Mouse (Mus musculus): Measurements from ENCODE around the gene Itgb2.

Itgb2 gene

DNA sequence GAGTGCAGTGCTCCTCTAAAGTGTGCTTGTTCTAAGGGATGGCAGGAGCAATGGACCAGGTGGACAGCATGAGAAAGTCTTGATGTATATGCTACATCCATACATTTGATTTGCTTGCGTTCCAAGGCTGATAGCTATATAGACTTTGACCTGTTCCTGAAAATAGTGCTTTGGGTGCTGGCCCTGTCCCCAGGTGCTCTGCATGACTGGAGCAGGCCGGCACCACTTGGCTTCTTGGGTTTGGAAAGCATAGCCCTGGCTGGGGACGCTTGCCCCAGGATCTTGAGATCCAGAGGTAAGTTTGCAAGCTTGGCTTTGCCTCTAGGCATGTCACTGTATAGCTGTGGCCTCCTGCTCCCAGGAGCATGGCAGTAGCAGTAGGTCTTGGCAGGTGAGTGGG is 56.6 kb downstream of the Itgb2 start:
- DNase-seq (ENCODE audit: low spot score in 2 of 2): no peak

DNA sequence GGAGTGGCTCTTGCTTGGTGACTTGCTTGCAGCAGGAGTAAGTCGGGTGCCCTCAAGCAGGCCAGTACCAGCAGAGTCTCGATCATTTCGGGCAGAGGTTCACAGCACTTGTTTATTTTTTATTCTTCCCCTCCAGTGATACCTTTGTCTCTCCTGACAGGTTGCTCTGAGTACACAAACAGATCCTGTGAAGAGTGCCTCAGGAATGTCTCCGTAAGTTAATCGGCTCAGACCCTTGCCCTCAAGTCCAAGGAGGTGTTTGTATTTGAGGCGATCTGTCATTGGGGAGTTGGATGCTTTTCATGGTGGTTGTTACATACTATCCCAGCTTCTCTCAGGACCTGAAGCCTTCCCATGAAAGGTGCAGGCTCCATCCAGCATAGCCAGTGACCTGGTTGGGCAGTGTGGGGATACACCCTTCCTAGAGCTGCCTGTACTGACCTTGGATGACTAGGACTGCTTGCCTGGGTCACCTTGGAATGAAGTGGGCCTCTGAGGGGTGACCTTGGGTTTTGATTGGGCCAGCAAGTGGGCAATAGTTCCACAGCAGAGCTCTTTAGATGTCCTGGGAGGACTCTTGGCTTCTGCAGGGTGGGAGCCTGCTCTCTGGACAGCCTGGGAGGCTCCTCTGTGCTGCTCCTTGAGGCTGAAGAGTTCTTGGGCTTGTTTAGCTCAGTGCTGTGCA is 57.2 kb downstream of the Itgb2 start:
- DNase-seq (ENCODE audit: low spot score in 2 of 2): no peak

DNA sequence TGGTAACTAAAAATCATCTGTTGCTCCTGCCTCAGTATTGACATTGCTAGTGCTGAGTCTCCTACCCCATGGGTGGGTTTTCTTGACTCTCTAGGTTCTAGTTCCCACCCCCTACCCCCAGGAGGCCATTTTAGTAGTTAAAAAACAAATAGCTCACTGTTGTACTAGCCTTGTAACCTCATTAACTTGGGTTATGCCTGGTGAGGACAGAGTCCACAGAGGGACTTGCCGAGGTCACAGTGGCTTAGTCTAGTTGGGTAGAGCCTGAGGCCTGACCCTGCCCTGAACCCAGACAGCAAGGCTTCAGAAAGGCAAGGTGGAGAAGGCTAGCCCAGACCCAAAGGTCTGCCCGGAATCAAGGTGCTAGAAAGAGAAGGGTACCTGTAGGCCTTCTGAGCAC is 58.0 kb downstream of the Itgb2 start:
- no peak for DNase-seq (ENCODE audit: low spot score in 2 of 2)

DNA sequence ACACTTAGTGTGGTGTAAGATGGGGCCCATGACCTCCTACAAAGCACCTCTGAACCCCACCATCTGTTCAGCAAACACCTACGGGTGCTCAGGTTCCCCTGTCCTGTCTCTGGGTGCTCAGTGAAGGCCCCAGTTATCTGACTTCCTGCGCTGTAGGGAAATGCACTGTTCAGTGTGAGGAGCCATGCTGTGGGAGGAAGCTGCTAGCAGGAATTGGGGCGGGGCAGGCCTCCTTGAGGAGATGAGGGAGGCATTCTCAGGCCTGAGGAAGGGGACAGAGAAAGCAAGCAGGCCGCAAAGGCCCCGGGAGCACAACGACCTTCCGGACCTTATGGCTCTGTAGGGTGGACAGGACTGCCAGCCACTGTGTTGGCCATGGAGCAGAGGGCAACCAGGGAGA is 59.1 kb downstream of the Itgb2 start:
- DNase-seq (ENCODE audit: low spot score in 2 of 2): no peak

DNA sequence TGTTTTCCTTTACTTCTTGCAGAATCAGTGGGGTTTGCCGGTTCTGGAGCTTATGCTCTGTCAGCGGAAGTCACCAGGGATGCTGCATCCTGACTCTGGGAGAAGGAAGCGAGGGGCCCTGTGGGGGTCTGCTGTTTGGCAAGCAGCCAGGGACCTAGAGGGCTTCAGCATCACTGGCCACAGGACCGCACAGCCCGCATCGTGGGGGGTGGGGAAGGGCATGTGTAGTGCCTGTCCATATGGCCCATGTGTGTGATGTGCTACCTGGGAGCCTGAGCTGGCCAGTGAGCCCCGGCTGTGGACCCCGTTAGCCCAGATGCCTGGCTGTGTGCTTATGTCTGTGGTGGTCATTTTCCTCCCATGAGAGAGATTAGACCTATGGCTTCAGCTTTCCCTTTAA is 59.7 kb downstream of the Itgb2 start:
- no peak for DNase-seq (ENCODE audit: low spot score in 2 of 2)

DNA sequence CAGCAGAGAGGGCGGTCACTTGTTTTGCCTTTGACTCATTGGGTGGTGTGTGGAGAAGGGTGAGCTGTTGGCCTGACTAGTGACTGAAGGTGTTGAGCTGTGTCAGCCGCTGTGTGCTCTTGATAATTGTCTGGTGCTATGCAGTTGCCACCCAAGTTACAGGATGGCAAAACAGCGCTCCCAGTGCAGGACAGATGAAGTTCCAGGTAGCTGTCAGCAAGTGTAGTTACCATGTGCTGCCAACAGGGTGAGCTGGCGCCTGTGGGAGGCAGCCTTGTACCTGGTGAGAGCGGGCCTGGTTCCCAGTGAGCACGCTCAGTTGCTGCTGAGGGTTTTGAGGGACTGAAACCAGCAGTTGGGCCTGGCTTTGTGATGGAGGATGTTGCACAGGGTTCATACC is 60.8 kb downstream of the Itgb2 start:
- no peak for DNase-seq (ENCODE audit: low spot score in 2 of 2)

DNA sequence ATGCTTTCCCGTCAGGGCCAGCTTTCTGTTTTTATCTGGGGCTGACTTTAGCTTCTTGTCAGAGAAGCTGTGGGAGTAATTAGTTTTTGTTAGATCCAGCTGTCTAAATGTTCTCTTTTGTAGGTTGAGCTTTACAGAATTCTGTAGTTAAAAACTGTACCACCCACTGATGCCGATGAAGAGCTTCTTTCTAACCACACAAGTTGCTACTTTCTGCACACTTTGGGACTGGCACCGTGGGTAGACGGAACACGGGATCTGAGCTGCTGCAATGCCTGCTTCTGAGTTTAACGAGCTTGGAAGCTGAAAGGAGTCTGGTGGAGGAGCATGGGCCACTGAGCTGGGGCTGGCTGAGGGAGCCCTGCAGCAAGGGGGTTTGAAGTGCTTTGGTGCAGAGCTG is 61.5 kb downstream of the Itgb2 start:
- no peak for DNase-seq (ENCODE audit: low spot score in 2 of 2)

DNA sequence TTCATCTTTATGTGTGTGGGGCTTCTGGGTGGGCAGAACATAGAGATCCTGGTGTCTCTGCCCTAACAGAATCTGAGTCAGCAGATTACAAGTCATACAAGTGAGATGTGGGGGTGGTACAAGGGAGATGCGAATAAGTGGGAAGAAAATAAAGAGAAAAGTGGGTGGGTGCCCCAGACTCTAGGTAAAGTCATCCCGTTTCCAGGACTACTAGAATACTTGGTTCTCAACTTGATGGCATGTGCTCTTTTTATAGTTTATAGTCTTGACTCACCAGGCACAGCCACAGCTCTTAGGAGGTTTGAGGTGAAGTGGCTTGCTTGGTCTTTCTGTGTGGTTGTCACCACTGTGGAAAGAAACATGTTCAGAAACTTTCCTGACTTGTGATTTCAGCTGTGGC is 66.0 kb downstream of the Itgb2 start:
- DNase-seq (ENCODE audit: low spot score in 2 of 2): no peak

DNA sequence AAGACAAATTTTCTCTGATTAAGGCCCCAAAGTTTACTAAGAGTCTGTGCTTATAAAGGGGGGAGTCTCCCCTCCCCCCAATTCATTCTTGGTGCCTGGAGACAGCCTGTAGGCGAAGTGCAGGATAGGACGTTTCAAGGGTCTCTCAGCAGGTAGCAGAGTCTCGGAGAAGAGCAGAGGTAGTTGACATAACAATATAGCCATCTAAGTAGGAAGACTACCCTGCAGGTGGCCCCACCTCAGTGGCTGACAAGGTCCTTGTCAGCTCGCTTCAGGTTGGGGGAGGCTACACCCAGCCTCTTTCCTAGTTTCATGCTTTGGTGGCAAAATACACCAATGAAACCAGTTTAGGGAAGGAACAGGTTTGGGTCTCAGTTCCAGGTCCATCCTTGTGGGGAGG is 73.0 kb downstream of the Itgb2 start:
- DNase-seq (ENCODE audit: low spot score in 2 of 2): no peak

DNA sequence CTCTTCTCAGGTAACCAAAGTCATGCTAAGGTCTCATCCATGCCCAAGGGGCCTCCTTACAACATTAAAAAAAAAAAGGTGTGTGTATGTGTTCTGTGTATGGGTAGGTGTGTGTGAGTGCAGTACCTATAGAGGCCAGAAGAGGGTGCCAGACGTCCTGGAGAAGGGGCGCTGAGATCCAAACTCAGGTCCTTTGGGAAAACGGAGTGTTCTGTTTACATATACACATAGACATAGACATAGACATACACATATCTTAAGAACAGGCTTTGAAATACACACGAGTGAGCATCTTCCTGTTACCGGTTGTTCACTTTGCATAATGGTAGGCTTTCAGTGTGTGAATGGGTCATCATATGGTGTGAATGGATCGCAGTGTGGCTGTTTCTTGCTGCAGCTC is 74.1 kb downstream of the Itgb2 start:
- DNase-seq (ENCODE audit: low spot score in 2 of 2): no peak

DNA sequence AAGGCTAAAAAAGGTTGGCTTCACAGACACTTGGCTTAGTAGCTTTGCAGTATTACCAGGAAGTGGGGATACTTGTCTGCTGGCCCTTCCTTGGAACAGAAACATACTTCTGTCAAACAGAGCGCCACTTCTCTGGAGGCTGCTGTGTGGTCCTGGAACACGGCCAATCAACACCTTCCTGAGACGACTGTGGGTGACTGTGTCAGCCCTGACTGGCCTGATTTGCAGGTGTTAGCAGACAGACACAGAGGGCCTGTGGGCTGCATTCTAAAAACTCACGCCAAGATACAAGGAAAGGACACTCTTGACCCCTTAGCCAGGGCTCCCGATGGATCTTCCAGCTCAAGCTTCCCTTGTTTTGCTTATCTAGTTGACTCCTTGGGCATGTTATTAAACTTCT is 74.9 kb downstream of the Itgb2 start:
- no peak for DNase-seq (ENCODE audit: low spot score in 2 of 2)

DNA sequence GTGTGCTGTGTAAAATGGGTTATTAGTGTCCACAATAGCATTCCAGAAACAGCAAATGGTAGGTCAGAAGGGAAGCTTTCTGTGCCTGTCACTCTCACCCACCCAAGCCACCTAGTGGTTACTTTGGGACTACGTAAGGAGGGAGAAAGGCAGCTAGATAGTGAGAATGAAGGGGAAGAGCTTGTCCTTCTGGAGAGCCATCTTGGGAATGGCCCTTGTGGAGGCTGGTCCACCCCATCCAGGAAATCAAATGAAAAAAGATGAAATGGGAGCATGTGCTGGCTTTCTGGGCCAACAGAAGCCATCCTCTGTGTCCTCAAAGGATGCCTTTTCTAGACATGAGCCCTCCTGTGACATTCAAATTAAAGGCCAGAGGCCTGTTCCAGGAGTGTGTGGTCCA is 75.3 kb downstream of the Itgb2 start:
- DNase-seq (ENCODE audit: low spot score in 2 of 2): no peak

DNA sequence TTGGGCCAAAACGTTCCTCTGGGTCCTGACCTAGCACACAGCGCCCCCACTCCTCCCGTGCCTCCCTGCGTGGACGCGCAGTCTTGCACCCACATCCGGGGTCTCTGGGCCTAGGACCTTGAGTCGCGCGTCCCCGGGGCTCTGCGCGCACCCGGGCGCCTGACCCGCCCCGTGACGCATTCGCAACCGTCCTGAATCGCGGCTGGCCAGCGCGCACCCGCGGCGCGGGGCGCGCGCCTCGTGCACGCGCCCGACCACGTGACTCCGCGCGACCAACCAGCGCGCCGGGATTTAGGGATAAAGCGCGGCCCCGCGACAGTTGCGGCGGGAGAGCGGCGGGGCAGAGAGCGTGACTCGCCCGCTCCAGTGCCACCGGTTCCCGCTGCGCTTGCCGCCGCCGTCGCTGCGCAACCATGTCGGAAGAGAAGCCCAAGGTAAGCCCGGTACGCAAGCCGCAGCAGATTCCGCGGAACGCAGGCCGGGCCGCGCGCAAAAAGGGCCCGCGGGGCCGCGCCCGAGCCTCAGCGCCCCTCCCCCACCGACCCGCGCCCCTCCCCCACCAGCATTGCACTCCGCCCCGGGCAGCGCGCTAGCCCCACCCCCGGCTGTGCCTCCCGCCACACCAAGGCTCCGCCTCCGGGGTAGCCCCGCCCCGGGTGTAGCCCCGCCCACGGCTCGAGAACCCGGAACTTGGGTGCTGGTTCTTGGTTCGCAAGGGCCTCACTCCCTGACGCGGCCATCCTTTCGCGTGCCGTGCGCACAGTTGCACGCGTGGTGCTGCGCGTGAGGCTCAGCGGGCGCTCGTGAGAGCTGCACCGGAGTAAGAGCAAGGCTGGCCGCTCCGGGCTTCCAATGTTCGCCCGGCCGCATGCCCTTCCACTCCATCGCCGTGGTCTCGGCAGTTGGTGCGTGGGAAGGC is 76.1 kb downstream of the Itgb2 start, which contains the start of the genes Sumo3 and Gm49325:
TSS of gene Sumo3 (plus strand) at position 190 of the 919 bp plus-strand sequence.
TSS of gene Gm49325 (plus strand) at position 290 of the 919 bp plus-strand sequence.
- peak; percentile 98 to 100 for DNase-seq (ENCODE audit: low spot score in 2 of 2)

DNA sequence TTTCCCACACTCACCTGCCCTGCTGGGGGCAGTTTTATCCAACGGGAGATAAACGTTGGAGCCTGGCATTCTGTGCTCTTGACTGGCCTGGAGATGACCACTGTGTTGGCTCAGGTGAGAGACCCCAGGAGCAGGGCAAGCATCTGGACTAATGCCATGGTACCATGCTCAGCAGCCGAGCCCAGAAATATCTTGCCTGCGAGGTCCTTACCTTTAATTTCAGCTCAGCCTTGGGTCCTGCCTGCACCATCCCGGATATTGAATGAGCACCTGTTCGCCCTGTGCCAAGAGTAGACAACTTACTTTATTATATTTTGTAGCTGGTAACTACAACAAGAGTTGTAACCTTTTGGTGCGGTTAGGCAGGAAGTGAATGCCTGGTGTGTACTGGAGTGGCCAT is 76.8 kb downstream of the Itgb2 start:
- DNase-seq (ENCODE audit: low spot score in 2 of 2): peak in 1 of 2 experiments; percentile 18

DNA sequence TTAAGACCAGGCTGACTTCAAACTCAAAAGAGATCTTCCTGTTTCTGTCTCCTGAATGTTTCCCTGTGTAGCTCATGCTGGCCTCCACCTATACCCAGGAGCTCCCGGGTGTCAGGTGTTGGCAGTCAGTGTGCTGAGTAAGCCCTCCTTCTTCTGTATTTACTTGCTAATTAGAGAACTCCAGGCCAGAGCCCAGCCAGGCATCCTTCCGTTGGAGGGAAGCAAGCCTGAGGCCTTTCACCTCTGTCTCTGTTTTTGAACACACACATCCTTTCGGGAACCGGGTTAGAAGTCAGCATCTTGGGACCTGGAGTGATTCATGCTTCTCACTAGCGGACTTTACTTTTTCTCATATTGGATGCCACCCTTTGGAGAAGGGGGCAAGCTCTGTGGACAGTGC is 77.4 kb downstream of the Itgb2 start:
- DNase-seq (ENCODE audit: low spot score in 2 of 2): no peak

DNA sequence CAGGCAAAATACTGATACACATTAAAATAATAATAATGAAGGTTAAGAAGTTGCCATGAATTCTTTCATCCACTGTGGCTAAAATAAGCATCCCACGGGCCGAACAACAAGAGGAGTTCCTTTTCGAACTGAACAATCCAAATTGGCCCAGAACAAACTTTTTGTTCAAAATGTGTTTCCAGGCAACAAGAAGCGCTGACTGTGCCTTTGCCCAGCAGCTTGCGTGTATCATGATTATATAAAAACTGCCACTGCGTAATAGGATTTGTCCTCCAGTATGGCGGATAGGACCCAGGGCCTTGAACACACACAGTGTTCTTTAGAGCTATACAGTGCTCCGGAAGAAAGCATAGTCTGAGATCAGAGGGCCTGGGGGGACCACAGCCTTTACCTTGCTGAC is 78.5 kb downstream of the Itgb2 start:
- DNase-seq (ENCODE audit: low spot score in 2 of 2): no peak

DNA sequence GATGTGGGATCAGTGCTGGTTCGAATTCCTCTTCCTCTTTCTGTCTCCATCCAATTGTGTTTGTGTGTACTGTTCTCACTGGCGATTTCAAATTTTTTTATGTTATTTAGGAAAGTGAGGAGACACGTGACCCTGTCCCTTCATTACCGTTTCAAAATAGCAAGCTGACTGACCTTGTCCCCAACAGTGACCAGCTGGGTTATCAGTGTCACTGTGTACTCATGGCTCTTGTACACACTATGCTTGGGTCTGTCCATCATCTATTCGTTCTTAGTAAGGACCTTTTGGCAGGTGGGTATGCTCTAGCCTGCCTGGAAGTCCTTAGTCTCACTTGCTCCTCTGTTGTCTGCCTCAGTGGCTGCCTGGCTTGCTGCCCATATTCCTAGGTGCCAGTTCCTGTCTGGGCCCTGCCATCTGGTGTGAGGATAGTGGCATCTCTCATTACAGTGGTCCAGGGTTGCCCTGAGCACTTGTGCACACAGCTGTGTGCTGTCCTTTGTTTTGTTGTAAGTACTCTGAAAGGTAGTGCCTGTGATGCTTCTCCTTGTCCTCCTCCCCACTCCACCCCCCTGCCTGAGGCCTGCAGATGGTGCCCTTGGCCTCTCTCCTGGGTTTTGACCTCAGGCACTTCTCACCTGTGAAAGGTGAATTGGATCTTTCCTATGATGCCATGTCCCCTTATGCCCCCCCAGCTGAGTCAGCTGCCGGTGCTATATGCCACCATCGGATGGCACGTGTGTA is 80.3 kb downstream of the Itgb2 start:
- DNase-seq (ENCODE audit: low spot score in 2 of 2): no peak

DNA sequence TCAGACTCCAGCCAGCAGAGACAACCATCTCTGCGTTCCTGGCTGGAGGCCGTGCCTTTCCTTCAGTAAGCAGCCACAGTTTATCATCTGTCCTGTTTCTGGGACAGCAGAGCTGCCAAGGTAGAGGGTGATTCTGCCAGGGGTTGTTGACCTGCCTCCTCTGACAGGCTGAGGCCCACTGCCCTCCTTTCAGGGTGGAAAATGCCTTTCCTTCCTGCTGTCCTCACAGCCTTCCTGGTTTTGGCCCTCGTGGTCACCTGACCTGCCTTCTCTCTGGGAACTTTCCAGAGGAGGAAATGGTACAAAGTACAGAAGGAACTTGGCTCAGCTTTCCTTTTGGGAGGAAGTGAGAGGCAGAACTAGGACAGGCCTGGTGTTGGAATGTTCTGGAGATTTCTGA is 83.4 kb downstream of the Itgb2 start:
- peak in 1 of 2 experiments; percentile 14 for DNase-seq (ENCODE audit: low spot score in 2 of 2)
